Mouse (Mus musculus) cerebellum, postnatal 36 days (tissue): Measurements from ENCODE around the gene Raly.

ENCODE experiments used
- DNase-seq, 2 experiments: peaks; one replicate each; pipeline ENCODE4 v3.0.0; 2021 to 2022; ENCODE audit warnings: mixed read lengths in 2 of 2

Gene Raly

GRCm38 (mm10) chr2:154782856-154783650 is 7.8 kb upstream of the Raly start:
- no peak for DNase-seq

- no peak for DNase-seq
These were observed 5.6 kb upstream of the Raly start for GRCm38 (mm10) chr2:154785284-154785683.

GRCm38 (mm10) chr2:154786187-154786586 is 4.7 kb upstream of the Raly start:
- no peak for DNase-seq

GRCm38 (mm10) chr2:154786776-154787175 is 4.1 kb upstream of the Raly start:
- DNase-seq = no peak

GRCm38 (mm10) chr2:154789381-154789780 is 1.5 kb upstream of the Raly start:
- no peak for DNase-seq

GRCm38 (mm10) chr2:154789977-154790655 is 780 bp upstream of the Raly start:
- DNase-seq = no peak

- DNase-seq = peak; percentile 64 to 71
These were observed 1.1 kb downstream of the Raly start for GRCm38 (mm10) chr2:154791661-154792642.

- no peak for DNase-seq
These were observed 12.5 kb downstream of the Raly start for GRCm38 (mm10) chr2:154803372-154803771.

- no peak for DNase-seq
These were observed 12.9 kb downstream of the Raly start for GRCm38 (mm10) chr2:154803845-154804244.

GRCm38 (mm10) chr2:154807689-154808088 is 16.8 kb downstream of the Raly start:
- no peak for DNase-seq

GRCm38 (mm10) chr2:154809107-154809762 is 18.3 kb downstream of the Raly start:
- DNase-seq = peak in 1 of 2 experiments; percentile 27

GRCm38 (mm10) chr2:154810821-154811220 is 19.9 kb downstream of the Raly start:
- DNase-seq = no peak

- DNase-seq = no peak
These were observed 22.5 kb downstream of the Raly start for GRCm38 (mm10) chr2:154813426-154813825.

GRCm38 (mm10) chr2:154817089-154817488 is 26.2 kb downstream of the Raly start:
- no peak for DNase-seq

GRCm38 (mm10) chr2:154817788-154818187 is 26.9 kb downstream of the Raly start:
- DNase-seq = peak; percentile 55

GRCm38 (mm10) chr2:154818599-154818998 is 27.7 kb downstream of the Raly start:
- DNase-seq = no peak

- no peak for DNase-seq
These were observed 29.4 kb downstream of the Raly start for GRCm38 (mm10) chr2:154820346-154820745.

GRCm38 (mm10) chr2:154826054-154826538 is 35.2 kb downstream of the Raly start:
- no peak for DNase-seq

- DNase-seq = no peak
These were observed 36.6 kb downstream of the Raly start for GRCm38 (mm10) chr2:154827521-154827920.

- DNase-seq = no peak
These were observed 41.6 kb downstream of the Raly start for GRCm38 (mm10) chr2:154832471-154832870.

GRCm38 (mm10) chr2:154834149-154834865 is 43.4 kb downstream of the Raly start:
- DNase-seq = peak; percentile 53 to 66

GRCm38 (mm10) chr2:154836537-154836936 is 45.6 kb downstream of the Raly start:
- DNase-seq = no peak
